Mouse (Mus musculus): ENCODE measurements at regions not wholly inside any gene's neighbourhood (a gene's known extent, or its start where the extent isn't known, plus 50 kb on each side); places are given as distances from the start of the nearest gene placed in this dataset.

DNA sequence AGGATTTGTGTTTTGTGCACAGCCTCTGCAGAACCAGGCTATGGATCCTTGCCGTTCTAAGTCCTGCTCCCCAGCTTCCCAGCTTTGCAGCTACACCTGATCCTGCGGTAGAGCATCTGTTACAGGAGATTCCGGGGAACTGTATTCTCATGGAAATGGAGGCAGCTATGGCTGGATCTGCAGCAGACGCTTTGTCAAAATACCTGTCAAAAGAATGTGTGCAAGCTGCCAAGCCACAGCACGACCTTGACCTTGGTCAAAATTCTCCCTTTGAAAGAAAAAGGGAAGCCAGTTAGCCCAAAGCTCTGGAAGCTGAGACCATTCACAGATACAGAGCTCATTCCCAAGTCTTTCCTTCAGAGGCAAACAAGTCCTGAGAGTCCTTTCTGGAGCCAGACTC is 255.3 kb downstream of the Med13l start:
- no peak for DNase-seq

DNA sequence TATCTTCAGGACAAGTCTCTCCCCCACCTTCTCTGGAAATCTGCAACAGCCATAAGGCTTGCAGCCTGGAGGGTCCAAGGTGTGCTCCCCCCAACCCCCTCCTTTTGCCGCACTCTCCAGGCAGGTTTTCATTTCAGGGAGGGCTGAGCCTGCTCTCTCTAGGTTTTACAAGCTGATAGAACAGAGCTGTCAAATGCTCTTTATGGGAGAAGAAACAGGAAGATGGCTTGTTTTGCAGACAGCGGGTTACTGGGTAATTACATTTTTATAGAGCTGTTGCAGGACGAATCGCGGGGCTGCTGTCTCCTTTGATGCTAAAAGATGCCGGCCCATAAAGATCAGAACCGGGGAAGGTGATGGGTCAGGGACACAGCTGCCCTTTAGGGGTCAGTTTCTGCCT is 257.8 kb downstream of the Med13l start:
- no peak for DNase-seq

DNA sequence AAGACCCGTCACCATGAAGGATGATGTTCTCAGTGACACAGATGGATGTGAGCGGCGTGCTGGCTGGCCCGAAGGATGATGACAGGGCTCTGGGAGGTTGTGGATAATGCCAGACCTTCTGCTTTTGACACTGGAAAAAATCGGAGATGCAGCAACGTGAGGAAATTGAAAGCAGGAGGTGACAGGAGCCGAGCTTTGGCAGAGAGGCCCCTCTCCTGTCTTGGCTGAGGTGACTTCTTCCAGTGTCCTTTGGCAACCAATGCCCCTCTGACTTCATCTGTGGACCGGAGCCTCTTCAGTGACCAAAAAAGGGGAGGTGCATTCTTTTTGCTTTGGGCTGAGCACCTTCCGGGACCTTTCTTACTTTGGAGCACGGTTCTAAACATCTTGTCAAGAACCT is 264.3 kb downstream of the Med13l start:
- DNase-seq, result no peak

DNA sequence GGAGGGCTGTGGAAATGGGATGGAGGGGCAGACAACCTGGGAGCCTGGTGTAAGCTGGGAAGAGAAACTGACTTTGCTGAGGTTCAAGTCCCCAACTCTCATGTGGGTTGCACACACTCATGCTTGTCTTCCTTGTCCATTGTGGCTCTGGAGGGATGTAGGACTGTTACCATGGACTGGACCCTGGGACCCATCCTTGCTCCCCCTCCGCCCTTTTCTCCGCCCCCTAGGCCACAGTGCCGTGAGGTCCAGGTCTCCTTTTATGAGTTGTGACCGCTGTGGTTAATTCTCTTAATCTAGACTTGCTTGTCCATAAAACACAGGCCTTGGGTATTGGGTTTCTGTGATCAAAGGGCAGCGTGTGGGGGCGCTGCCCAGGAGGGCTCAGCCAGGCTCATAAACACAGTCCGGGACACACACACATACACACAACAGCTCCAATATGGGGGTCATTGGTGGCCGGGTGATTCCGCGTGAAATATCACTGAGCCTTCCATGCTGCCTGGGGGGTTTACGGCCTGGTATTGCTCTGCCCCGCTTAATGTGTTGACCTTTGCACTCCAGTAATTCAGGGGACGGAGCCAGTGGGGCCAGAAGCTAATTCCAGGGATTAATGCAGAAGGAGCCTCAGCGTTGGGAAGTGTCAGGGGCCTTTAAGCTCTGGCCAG is 268.7 kb downstream of the Med13l start:
- no peak for DNase-seq

DNA sequence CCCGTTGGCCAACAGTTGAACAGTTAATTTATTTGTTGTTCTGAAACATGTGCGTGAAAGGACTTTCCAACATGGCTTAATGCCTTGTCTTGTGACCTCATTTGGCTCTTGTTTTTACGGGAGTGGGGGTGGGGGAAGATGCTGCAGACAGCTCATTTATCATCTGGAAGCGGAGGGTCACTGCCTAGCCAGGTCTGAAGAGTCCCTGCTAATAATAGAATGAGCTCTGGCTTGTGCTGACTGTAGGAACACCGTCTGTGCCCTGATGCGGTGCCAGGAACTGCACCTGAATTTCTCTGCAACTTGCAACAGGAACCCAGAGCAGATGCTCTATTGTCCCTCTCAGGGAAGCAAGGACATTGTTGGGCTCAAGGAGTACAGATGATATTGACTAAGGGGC is 272.2 kb downstream of the Med13l start:
- DNase-seq, result no peak

DNA sequence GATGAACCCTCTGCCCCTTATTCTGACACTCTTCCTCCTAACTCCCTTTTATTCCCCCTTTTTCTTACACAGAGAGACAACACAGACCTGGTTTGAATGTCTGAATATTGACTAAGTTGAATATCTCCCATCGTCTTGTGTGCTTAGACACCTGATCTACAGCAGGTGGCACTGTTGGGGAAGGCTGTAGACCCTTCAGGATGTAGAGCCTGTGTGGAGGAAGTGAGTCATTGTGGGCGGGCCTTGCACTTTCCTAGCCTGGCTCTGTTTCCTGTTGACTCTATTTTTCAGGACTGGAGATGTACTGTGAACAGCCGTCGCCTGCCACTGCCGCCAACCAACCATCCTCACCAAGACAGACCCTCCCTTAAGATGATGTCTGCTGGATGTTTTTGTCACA is 273.6 kb downstream of the Med13l start:
- DNase-seq, result no peak

DNA sequence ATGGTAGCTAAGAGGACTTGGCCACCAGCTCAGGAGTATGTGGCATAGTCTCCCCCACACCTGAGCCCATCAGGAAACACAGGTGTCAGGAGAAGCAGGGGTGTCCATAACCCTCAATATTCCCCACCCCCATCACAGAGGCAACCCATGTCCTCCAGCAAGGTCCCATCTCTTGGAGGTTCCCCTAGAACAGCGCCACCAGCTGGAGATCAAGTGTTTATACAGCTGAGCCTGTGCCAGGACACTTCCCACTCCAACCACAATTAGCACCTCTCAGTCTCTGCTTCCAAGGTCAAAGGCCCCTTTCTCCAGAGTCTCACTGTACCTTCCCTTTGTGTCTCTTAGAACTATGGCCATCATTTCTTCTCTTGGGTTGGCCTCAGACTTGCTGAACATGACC is 276.5 kb downstream of the Med13l start:
- DNase-seq, result no peak

DNA sequence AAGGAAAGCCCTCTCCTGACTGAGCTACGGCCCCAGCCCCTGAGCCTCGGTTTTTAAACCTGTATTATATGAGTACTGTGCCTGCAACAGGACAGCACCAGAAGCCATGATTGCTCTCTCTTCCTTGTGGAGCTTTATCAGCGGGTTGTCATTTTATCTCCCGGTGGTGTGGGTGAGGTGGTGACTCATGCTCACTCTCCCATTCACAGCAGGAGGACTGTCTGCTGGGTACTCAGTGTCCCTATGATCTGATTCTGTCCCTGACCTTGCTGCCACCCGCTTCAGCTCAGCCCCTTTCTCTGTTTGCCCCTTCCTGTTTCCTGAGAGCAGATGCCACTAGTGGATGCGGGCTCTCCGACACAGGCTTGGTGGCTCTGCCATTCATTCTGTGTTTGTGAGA is 277.9 kb downstream of the Med13l start:
- DNase-seq, result no peak

DNA sequence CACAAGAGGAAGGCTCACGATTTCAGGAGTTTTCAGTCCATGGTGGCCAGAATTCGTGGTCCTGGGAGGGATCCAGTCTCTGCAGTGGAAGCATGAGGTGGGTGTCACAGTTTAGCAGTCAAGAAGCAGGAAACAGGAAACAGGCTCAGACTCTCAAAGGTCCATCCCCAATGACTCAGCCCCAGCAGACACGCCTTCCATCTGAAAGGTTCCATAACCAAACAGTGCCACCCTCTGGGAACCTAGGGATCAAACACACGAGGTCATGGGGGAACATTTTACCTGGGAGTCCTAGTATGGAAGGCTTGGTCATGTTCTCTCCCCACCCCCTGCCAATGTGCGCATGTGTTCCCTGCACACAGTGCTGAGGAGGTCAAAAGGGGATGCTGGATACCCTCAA is 279.4 kb downstream of the Med13l start:
- DNase-seq, result no peak

DNA sequence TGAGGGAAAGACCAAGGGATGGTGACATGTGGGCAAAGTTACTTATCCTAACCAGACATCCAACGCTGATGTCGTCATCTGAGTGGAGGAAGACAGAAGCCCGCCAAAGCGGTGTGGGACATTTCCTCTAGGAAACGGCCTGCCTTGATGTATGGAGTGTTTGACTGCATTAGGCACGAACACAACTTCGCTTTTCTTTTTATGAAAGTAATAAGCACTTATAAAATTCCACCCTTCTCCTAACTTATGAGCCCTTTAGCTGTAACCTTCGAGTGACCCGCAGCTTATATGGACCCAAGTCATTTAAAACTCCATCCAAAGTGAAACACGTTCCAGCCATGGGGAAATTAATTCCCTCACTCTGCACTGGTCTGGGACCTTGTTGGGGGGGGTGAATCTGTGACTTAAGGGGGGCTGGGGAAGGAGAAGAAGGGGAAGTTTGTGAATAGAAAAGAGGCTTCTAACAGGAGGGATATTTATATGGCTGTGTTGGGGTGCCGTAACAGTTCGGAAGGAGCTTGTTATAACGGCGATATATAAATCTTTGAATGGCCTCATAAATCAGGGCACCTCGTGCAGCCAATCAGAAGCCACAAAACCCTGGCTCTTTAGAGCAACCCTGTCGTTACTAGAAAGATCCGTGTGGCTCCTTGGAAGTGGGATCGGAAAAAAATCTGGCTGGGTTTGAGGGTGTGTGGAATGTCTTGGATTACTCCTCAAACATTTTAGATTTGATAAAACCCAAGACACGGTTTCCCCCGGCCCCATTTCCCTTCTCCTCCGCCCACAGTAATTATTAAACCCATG is 280.9 kb downstream of the Med13l start:
- no peak for DNase-seq

DNA sequence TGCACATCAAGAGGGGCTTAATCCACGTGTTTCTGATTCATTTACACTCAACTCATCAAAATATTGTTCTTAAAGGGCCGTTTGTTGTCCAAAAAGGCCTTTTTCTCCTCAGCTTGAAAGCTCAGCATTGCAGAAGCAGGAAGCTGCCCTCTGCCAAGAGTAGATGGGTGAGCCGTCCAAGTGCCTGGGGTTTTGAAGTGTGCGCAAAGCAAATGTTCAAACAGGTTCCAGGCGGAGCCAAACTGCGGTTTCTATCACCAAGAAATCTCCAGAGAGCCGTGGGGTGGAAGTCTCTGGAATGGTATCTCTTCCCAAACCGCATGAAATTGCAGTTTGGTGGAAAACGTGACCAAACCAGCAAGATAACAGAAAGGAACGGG is 281.5 kb downstream of the Med13l start:
- no peak for DNase-seq

DNA sequence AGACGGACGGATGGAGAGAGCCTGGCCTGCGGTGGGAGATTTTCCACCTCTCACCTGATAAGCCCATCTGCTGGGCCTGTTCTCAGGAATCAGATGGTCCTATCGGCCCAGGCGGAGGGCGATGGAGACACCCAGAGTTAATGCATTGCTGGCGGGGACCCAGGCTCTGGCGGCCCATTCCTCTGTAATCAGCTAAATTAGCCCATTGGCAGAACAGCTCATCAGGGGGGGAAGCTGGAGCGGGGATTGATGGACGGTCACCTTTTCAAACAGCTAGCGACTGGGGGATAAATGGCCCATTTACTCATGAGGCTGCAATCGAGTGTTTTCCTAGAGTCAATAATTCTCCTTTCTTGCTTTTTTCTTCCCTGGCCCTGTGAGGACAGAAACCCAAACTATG is 296.5 kb downstream of the Med13l start:
- no peak for DNase-seq

DNA sequence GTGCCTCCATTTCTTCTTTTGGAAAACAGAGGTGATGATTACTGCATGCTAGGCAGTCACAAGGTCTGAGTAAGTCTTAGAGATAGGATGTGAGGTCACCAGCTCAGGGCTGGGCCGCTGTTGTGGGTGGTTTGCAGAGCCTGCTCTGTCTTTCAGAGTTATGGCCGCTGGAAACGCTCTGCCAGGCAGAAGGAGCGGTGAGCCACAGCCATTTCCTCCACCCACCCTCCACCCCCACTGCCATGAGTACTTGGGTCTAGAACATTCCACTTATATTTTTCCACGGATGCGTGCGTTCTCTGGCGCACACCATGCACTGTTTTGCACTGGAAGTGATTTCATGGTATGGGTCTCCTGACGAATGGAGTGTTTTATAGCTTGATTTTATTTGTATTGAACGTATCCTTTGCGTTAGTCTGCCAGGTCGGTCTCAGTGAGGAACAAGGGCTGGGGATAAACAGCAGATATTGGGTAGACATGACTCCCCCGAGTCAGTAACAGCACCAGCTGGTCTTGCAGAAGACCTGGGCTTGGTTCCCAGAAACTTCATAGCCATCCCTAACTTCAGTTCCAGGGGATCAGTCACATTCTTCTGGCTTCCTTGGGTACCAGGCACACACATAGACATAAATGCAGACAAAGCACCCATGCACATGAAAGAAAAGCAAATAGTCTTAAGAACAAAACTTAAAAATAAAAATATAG is 300.8 kb downstream of the Med13l start:
- no peak for DNase-seq

DNA sequence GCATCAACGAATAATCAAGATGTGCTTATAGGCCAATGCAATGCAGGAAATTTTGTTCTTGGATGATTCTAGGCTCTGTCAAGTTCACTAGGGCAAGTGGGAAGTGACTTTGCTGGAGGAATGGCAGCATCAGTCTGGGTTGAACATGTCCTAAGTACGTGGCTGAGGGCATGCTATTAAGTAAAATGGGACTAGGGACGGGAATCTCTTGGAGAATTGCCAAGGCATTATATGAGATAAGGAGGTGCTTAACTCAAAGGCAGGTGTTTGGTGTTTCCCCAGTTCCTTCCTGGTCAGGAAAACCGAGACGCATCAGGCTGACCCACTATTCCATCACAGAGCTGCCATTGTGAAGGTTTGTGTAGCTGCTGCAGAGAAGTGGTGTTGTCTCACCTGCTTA is 307.0 kb downstream of the Med13l start:
- no peak for DNase-seq

DNA sequence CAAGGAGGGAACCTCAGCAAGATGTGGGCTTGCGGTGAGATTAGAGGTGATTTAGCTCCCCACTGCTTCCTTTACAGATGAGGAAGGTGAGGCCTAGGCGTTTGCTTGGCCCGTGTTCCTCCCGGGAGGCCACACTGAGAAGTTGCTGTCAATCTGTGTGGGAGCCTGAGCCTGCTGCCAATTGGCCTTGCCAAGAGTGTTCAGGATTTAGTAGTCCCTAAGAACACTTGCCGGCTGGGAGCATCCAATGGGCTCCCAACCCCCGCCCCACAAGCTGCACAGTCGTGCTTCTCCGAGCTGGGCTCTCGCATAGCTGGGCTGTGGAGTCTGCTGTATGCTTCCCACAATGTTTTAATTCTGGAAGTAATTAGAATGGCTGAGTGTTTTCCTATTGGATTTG is 308.9 kb downstream of the Med13l start:
- DNase-seq, result no peak

DNA sequence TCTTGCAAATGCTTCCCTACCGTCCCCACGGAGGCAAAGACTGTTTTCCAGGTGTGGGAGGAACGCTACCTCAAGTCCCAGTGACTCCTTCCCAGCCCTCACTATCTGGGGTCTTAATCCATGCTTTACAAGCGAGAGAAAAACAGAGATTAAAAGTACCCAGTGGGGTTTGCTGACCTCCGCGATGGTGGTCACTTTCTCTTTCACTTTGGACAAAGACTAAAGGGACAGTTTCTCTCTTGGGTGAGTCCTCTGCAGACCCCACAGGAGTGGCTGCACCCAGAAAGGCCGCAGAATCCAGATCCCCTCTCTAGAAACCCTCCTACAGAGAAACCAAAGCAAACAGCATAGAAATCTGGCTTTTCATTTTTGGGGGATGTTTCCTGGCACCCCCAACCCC is 313.4 kb downstream of the Med13l start:
- no peak for DNase-seq

DNA sequence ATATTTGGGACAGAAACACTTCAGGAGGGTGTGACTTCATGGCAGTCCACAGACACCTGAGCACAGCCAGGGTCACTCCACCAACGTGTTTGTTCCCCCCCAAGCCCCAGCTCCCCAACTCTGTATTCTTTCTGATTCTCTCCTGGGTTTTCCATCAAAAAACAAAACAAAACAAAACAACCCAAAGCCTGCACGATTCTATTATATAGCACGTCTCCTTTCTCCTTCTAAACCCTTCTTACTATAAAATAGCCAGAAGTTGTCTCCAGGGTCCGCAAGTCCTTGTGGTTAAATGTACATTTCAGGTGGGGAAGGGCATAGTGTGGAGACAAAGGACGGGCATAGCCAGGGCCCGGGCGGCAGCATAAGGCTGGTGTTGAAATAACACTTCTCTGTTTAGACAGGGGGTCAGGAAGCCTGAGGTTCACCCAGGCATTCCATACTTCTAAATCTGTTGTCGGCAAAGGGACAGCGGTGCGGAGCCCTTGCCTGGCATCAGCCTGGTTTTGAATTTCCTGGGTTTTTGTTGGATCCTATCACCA is 314.7 kb downstream of the Med13l start:
- DNase-seq, result no peak

DNA sequence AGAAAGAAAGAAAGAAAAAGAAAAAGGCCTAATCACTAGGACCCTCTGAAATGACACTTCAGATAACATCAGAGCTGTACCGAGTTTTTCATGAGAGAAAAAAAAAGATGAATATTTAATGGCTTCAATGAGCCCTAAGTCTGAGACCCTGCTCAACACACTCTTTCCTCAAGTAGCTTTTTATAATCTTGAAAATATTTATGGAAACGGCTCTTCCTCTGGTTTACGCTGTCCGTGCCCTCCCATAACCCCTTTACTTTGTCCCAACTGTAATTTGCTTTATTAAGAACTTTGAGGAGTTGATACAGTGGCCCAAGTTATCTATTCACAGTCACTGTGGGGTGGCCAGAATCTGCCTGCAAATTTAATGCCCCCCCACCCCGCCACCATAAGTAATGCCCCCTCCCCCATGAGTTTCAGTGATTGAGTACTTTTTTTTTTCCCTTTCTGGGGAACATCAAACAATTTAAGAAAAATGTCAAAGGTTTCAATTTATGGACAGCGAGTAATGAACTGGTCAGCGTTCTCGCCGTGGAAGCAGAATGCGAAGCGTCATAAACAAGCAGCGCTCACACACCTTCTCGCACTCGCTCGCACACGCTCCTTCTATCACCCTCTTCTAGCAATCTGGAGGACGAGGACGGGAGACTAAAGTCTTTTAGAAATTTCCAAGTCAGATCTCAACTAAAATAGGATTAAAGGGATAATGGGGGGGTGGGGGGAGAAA is 316.3 kb downstream of the Med13l start:
- DNase-seq, result no peak

DNA sequence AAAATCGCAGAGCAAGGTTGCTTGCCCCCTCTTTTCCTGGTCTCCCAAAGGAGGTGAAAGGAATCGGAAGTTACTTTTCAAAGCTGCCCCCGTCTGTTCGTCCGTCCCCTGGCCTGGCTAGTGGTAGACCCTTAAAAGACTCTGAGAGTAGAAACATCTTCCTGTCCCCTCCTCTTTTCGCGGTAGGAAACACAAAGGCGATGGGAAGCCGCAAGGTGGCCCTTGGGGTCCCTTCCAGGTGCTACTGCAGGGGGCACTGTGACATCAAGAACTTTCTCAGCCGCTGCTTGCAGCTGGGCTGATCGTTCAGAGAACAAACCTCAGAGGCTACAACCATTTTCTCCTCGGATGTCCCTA is 316.8 kb downstream of the Med13l start:
- peak; percentile 70 for DNase-seq

DNA sequence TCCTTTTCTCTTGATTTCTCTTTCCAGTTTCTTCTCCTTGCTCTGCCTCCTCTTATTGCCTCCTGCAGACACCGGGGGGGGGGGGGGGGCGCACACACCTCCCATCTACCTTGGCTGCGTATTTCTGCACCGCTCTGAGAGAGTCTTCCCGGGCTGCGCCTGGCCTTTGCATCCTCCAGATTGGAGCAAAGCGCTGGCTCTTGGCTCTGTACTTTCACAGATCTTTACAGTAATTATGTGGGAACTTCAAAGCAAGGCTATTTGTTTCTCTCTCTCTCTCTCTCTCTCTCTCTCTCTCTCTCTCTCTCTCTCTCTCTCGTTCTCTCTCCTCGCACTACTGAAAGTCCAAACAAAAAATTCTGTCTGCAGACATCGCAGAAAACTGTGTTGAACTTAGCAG is 317.4 kb downstream of the Med13l start:
- no peak for DNase-seq

DNA sequence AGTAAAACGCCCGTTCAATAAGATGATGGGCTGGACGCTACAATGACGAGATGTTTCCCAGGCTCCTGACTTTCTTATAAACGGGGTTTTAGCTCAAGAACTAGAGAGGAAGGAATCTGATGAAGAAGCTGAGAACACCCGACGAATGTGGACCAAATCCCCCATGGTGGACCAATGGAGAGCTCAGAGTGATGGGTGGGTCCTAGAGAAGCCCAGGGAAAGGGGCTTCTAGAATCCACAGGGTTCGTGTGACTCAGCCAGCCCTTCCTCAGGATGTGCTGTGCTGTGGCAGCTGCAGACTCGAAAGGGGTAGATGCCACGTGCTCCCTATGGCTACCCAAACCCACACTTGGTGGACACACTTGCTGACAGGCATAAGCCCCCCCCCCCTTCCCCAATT is 318.2 kb downstream of the Med13l start:
- no peak for DNase-seq

DNA sequence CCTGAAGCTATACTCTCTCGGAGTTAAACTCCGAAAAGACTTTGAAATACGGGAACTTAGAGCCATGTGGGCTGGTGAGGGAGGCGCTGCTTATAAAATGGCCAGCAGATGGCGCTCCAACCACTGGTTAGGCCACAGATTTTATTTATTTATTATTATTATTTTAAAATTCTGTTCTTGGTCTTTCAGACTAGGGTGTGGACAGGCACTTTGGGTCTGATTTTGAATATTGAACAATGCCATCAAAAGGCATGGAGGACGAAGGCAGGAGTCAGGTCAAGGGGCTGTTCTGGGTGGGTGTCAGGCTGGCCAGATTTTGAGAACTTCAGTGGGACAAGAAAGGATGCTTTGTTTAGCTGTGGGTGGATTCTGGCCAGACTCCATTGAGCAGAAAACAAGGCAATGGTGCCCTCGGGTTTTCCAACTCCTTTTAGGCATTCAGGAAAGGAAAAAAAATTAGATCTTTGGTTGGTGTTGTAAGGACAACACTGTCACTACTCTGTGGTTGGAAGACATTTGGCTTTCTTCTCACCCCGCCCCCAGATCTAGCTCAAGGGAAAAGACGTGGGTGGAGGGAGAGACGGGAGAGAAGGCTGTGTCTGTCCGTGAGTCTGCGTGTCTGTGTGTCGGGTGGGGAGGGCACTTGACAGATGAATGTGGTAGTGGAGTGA is 319.5 kb downstream of the Med13l start:
- peak; percentile 90 for DNase-seq

DNA sequence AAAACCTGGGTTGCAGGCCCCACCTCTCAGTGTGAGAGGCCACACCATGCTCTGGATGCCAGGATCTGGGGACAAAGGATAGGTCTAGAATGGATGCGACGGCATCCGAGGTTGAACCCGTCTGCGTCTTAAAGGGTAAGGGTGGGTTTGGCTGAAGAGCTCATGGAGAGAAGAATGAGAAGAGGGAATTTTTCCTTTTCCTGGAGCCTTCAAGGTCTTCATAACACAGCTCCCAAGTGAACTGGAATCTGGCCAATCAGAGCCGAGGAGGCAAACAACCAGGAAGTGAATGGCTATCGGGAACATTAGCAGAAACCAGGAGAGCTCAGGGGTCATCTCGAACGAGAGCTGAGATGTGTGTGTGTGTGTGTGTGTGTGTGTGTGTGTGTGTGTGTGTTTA is 320.1 kb downstream of the Med13l start:
- DNase-seq, result peak; percentile 43

Measured in kidney, postnatal 10 days (tissue).